Mouse (Mus musculus) left cerebral cortex, postnatal 4 days (tissue): ENCODE data around the gene Ttc23l. TPM values are rescaled to one million over a fixed set of nuclear protein-coding genes. Genes with fewer than 3 reads are reported as not detected.
"Not testable (repeated sequence)": the region's sequence is repeated elsewhere in the genome, so short reads cannot be mapped to it uniquely, and the experiment has no call there.

Source experiments
- DNase-seq: peaks from one replicate; pipeline ENCODE4 v3.0.0-alpha.2; 2022
- intact Hi-C: fragments of 180-260 bp; cut with DNase I; formaldehyde crosslinking; loops from one replicate; pipeline ENCODE4 v1.15.1; 2025
- total RNA-seq, 2 experiments: library from RNA; stranded (reverse); gene quantifications; 2 replicates each; pipeline ENCODE4 v1.2.3; 2021

Ttc23l gene
- total RNA-seq, 2 experiments from 2014 or later, result not detected

DNA sequence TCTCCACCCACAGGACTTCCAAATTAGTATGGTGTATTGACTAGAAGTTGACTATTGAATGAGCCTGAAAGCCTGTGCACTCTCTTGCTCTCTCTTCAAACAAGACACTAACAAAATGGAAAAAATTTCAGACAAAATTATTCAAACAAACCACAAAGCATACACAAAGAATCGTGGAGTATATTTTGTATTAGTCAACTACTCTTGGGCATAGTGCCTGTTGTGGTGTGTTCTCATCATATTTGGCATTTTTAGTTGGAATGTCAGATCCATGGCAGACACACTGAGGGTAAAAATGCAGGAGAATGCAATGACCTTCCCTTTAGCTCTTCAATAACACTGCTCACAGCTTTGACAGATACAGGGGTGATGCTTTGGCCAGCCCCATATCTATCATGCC lies 32.6 kb downstream of the Ttc23l start:
- DNase-seq, result no peak
- intact Hi-C loops, result no loop called here

DNA sequence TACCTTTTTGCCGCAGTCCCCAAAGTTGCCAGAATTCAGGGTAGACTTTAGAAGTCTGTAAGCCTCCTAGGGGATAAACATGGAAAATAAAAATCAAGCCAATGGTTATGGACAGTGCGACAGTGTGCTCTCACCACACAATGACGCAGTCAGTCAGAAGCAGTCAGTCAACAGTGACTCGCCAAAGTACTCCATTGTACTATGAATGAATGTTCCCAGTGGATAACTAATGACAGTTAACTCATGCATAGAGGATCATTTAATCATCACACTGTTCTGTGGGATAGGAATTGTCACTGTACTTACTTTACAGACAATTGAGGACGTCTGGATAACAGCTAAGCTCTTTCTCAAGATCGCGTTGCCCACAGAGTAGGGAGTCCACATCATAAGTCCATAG lies 43.3 kb downstream of the Ttc23l start:
- no peak for DNase-seq
- intact Hi-C loops, result no loop called here

GRCm38 (mm10) chr15:10506099-10506498 lies 52.4 kb downstream of the Ttc23l start:
- peak; percentile 6 for DNase-seq
- intact Hi-C loops, result loop anchor here (10.0 kb wide), 1 partner anchor 209 kb away; the partner anchor contains the start of gene Rai14

DNA sequence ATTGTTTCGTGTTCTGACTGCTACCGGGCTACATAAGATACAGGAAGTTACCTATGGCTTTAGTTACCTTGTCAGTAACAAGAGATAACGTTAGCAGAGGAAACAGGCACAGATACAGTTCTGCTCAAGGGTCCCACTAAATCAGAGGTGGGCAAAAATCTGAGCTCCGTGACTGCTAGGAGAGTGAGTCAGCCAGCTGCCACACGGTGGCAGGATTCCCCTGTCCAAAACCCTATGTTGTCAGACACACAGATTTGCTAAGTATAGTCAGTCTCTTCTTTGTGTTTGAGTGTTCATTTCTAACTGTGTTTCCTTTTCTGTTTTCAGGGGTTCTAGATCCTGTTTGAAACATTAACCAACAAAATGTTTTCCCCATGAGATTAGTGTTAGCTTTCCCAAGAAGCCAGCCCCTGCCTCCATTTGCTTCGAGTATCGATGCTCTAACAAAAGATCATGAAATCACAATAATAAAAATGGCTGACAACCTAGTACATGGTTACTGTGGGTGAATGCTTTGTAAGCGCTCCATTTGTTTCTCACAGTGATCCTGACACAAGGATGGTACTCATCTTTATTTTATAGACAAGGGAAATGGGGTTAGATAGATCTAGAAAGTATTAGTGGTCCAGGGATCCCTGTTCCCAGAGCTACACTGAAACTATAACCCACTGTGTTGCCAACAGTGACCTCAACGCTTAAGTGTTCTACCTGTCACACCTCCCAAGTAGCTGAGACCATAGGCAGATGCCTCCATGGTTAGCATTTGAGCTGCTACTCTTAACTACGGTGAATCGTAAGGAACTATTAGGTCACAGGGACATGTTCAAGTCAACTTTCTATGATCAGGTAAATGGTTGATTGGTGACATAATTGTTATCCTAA lies 57.4 kb downstream of the Ttc23l start:
- intact Hi-C loops, result loop anchor here (5.0 to 10.0 kb wide), 2 partner anchors 214 to 401 kb away; partner anchors contain the start of gene Rai14
- DNase-seq, result peak; percentile 70

DNA sequence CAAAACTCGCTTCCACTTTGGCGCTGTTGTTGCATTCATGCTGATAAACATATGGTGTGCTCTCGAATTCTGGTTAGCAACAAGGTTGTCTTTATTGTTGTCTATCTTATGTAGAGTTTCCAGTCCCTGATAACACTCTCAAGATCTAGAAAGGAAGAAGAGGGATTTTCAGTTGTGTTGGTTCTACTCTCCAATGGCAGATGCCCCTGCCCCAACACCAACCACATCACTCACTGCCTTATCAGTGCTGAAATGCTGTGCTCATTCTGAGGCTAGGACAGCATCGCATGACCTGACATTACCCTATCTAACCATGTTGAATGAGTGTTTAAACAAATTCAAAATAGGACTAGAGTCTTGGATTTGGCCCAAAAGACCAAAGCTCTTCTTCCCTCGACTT lies 58.4 kb downstream of the Ttc23l start:
- intact Hi-C loops, result loop anchor here (5.0 to 10.0 kb wide), 2 partner anchors 215 to 402 kb away; partner anchors contain the start of gene Rai14
- no peak for DNase-seq

DNA sequence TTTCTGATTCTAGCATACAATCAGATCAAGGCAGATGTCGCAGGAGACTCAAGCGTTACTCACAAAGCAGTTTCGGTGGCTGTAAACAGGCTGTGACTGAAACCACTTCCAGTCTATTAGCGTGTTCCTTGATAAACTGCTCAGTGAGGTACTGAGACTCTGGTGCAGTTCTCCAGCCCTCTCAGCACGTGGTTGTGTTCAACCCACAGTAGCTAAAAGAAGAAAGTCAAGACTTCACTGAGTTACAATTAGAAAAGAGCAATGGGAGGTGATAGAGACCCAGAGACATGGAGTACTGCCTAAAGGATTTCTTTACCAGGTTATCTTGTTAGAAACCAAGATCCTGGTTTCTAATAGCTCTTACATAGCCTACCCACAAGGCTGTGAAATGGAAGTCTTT lies 58.9 kb downstream of the Ttc23l start:
- DNase-seq, result no peak
- intact Hi-C loops, result no loop called here

DNA sequence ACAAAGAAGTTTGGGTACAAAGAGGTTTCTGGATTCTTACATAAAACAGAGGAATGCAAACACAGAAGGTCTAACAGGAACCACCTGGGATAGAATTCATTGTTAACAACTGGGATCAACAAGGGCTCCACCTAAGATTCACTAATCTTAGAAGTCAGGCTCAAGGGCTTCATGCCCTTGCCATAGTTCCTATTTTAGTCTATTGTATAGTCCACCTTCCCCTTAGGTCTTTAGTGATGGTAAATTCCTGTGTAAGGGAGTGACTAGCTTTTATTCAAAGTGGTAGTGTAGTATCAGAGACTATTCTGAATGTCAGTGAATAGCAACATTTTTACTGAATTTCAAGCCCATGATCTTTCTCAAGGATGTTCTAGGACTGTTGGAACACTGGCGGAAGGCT lies 61.8 kb downstream of the Ttc23l start:
- DNase-seq, intact Hi-C loops: not testable (repeated sequence)

GRCm38 (mm10) chr15:10495944-10496343 lies 62.5 kb downstream of the Ttc23l start:
- no peak for DNase-seq
- intact Hi-C loops, result no loop called here

DNA sequence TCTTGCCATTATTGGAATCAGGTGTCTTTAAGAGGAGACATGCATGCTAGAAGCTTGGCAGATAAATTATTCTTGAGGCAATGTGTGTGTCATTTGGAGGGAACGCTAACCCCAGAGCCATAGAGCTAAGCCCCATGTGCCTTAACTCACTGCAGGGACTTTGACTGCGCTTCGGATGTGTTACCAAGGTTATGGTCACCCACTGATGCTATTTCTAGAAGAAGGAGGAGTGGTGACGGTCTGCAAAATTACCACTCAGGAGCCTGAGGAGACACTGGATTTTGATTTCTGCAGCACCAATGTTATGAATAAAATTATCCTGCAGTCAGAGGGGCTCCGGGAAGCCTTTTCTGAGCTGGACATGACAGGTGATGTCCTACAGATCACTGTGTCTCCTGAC lies 68.4 kb downstream of the Ttc23l start:
- DNase-seq, result no peak
- intact Hi-C loops, result loop anchor here (5.0 kb wide), 1 partner anchor 887 kb away; no protein-coding TSS in a partner anchor

GRCm38 (mm10) chr15:10487246-10487645 lies 71.2 kb downstream of the Ttc23l start:
- intact Hi-C loops, result no loop called here
- DNase-seq, result no peak

GRCm38 (mm10) chr15:10486365-10486839 lies 72.1 kb downstream of the Ttc23l start:
- DNase-seq, result no peak
- intact Hi-C loops, result no loop called here

DNA sequence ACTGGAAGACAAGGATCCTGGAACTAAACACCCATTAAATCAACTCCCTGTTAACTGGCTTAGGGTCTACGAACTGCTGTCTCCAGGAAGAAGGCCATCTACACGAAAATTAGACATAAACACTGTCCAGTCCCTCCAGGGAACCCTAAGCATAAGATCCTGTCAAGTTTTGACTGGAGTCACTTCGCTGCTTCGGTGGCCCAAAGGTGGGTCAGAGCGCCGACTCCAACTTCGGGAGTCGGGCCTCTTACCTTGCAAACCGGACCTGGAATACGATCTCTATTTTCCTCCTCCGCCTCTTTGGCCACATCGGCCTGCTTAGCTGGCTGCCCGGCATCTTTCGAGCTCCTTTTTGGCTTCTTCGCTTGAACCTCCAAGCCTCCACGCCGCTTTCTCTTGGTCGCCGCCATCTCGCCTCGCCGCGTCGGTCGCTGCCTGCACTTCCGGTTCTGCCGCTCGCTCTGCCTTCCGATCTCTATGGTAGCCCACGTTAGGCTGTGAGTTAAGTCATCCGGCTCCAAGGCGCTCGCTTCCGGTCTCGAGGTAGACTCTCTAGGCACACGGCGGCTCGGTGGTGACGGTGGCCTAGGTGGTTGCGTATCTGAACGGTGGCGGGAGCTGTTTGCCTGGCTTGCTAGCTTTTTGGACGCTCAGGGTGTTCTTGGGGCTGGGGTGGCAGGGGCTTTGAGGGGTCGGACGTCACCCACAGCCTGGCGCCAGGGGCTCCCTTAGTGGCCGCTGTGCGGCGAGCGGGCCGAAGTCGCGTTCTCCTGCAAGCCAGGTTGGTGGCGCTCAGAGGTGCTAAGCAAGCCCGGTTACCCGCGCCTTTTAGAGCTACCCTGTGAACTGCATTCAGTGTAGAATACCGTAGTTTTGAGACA lies 72.7 kb downstream of the Ttc23l start, which contains the start of the genes Brix1 and Rad1:
Brix1 (minus strand) TSS at position 464 of the 881 bp plus-strand sequence.
Rad1 (plus strand) TSS at position 535 of the 881 bp plus-strand sequence.
- peak; percentile 93 for DNase-seq
- intact Hi-C loops, result no loop called here

DNA sequence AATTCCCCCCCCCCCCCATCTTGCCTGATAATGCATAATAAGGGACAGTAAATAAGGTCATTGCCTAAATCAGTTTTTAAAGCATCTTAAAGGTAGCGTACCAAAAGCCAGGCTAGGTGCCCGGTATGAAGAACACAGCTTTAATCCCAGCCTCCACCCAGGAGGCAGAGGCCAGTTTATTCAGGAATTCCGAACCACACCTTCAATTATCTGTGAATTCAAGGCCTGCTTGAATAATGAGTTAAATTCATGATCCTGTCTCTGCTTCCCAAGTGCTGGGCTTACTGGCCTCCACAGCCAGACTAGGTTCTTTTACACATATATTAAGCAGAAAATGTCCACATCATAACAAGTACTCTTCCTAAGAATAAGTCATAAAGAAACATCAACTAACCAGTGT lies 87.5 kb downstream of the Ttc23l start:
- intact Hi-C loops, result no loop called here
- DNase-seq, result no peak

- intact Hi-C loops, result no loop called here
- peak; percentile 87 for DNase-seq
Observed at GRCm38 (mm10) chr15:10470151-10470831, 88.2 kb downstream of the Ttc23l start, which contains the start of gene Dnajc21. Gene Dnajc21 (minus strand): TSS chr15:10470516.

GRCm38 (mm10) chr15:10469641-10470150 lies 88.8 kb downstream of the Ttc23l start:
- DNase-seq, result peak; percentile 36
- intact Hi-C loops, result no loop called here

- DNase-seq, result no peak
- intact Hi-C loops, result no loop called here
Observed at GRCm38 (mm10) chr15:10468761-10469160, 89.7 kb downstream of the Ttc23l start.

DNA sequence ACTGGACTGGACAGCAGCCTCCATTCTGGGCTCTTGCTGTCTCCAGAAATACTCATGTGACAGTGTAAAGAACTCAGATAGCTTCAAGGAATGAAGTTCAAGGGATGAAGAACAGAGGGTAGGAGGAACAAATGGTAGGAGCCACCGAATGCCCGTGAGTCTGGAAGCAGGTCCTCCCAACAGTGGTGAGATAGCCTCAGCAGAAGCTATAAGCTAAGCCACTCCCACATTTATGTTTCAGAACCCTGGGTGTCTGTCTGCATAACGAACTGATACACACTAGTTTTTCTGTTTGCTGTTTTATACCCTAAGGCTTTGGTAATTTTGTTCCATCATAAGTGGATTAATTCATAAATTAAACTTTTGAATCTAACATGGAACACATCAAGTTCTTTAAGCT lies 93.8 kb downstream of the Ttc23l start:
- no peak for DNase-seq
- intact Hi-C loops, result no loop called here

- intact Hi-C loops, result no loop called here
- no peak for DNase-seq
Observed at GRCm38 (mm10) chr15:10463555-10463954, 94.9 kb downstream of the Ttc23l start.

GRCm38 (mm10) chr15:10460986-10461385 lies 97.5 kb downstream of the Ttc23l start:
- no peak for DNase-seq
- intact Hi-C loops, result no loop called here
